Mouse (Mus musculus) E14TG2a.4 (cell line): ENCODE data around the gene Psma1.

Experiments used
- CTCF ChIP-seq: conservative IDR thresholded peaks from 2 replicates; pipeline ENCODE4 v1.5.1; 2014; ENCODE audit warnings: low read length
- NANOG ChIP-seq: IDR thresholded peaks from 2 replicates; pipeline ENCODE4 v1.6.1; 2014; ENCODE audit warnings: borderline replicate concordance, low read length, mixed read lengths
- POU5F1 ChIP-seq: IDR thresholded peaks from 2 replicates; pipeline ENCODE4 v1.6.1; 2014; ENCODE audit warnings: low read length, borderline replicate concordance

DNA sequence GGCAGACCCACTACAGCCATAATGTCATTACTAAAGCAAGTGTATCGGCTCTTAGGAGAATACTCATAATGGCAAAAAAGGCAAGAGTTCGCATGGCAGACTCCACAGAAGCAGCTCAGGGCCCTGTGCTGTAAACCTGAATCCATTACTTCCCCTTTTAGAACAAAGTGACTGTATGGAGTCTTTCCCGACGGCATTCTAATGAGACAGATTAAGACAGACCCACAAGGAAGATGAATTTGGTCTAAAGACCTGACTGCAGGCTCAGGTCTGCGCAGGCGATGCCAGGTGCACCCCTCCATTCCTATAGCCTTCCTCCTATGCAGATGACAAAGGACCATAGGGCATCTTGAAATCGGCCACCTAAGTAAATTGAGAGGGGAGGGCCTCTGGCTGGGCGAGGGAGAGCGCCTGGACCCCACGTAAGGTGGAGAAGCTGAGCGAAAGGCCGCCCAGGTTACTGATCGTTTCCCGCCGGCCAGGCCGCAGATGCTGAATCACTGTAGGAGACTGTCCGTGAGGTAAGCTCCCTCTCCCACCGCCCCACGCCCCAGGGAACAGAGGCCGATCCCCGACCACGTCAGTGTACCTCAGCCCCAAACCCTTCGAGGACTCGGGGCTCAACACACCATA, 430 bp downstream of the Psma1 start:
- TF ChIP-seq CTCF (no peak), POU5F1 (no peak), NANOG (no peak)
